Mouse (Mus musculus) CH12.LX (cell line): Measurements from ENCODE around the gene Adamts18. TPM values are rescaled to one million over a fixed set of nuclear protein-coding genes. Genes with fewer than 3 reads are reported as not detected.

Experiments used
- DNase-seq: peaks from one replicate; pipeline ENCODE4 v3.0.0-alpha.2; 2013; ENCODE audit errors: extremely low read depth
- H3K27ac ChIP-seq: 2 replicates; pipeline ENCODE4 v1.5.1; 2012; ENCODE audit warnings: low read depth, mild to moderate bottlenecking, control low read depth, moderate library complexity; ENCODE audit not compliant: insufficient read depth
- H3K27me3 ChIP-seq: replicated peaks from 2 replicates; pipeline ENCODE3; 2012; ENCODE audit warnings: inconsistent platforms
- H3K36me3 ChIP-seq, 2 experiments: replicated peaks in 1 of 2; 2 replicates each; pipeline versions ENCODE3 to v1.6.1; 2012; ENCODE audit warnings: inconsistent platforms in 1 of 2, low read length in 1 of 2, mild to moderate bottlenecking in 1 of 2, mixed read lengths in 1 of 2, moderate library complexity in 1 of 2; ENCODE audit not compliant: control insufficient read depth in 1 of 2, insufficient read depth in 1 of 2
- H3K4me1 ChIP-seq, 2 experiments: 2 replicates each; pipeline ENCODE4 v1.6.1; 2012; ENCODE audit warnings: inconsistent platforms in 1 of 2, moderate library complexity in 1 of 2; ENCODE audit not compliant: insufficient read depth in 2 of 2, control insufficient read depth in 1 of 2
- H3K4me2 ChIP-seq: 2 replicates; pipeline ENCODE4 v1.6.1; 2012; ENCODE audit warnings: low read depth, mild to moderate bottlenecking, control low read depth; ENCODE audit not compliant: poor library complexity, insufficient read depth, severe bottlenecking
- H3K4me3 ChIP-seq, 3 experiments: fragments of 150-350 bp in 1 of 3; sonication (generic) in 1 of 3; replicated peaks in 1 of 3; 2 replicates each; pipeline versions ENCODE3 to v1.5.1; 2011 to 2012; ENCODE audit warnings: low read depth in 2 of 3, low read length in 2 of 3, mild to moderate bottlenecking in 2 of 3, moderate library complexity in 2 of 3, control low read depth in 1 of 3, improper control_type of control experiment in 1 of 3, inconsistent platforms in 1 of 3, mixed read lengths in 1 of 3; ENCODE audit not compliant: poor library complexity in 1 of 3
- H3K79me2 ChIP-seq: replicated peaks from 2 replicates; pipeline ENCODE4 v1.6.1; 2012; ENCODE audit warnings: mild to moderate bottlenecking, moderate library complexity; ENCODE audit not compliant: control insufficient read depth, poor library complexity, insufficient read depth, severe bottlenecking; ENCODE audit errors: extremely low read depth
- H3K9ac ChIP-seq: 2 replicates; pipeline ENCODE4 v1.6.1; 2012; ENCODE audit warnings: low read depth, mild to moderate bottlenecking, control low read depth, moderate library complexity; ENCODE audit not compliant: insufficient read depth
- H3K9me3 ChIP-seq: replicated peaks from 2 replicates; pipeline ENCODE3; 2012; ENCODE audit warnings: low read length, inconsistent platforms, mixed read lengths
- BHLHE40 ChIP-seq: IDR thresholded peaks from 2 replicates; pipeline ENCODE4 v1.6.1; 2011; ENCODE audit warnings: mild to moderate bottlenecking, low read depth, low read length, improper control_type of control experiment
- CHD1 ChIP-seq: IDR thresholded peaks from 2 replicates; pipeline ENCODE4 v1.6.1; 2012; ENCODE audit warnings: low read depth, low read length, improper control_type of control experiment, inconsistent platforms
- CHD2 ChIP-seq: IDR thresholded peaks from 2 replicates; pipeline ENCODE4 v1.6.1; 2011; ENCODE audit warnings: low read length, improper control_type of control experiment
- CTCF ChIP-seq, 2 experiments: IDR thresholded peaks in 1 of 2; conservative IDR thresholded peaks in 1 of 2; 2 replicates each; pipeline ENCODE4 v1.5.1; 2011 to 2012; ENCODE audit warnings: low read depth in 2 of 2, low read length in 2 of 2, improper control_type of control experiment in 1 of 2, inconsistent platforms in 1 of 2, mild to moderate bottlenecking in 1 of 2, moderate library complexity in 1 of 2
- E2F4 ChIP-seq: IDR thresholded peaks from 2 replicates; pipeline ENCODE4 v1.6.1; 2011; ENCODE audit warnings: low read depth, low read length, improper control_type of control experiment; ENCODE audit not compliant: insufficient replicate concordance
- ELF1 ChIP-seq: IDR thresholded peaks from 2 replicates; pipeline ENCODE4 v1.6.1; 2014; ENCODE audit warnings: low read depth, mild to moderate bottlenecking, inconsistent platforms, low read length, improper control_type of control experiment
- EP300 ChIP-seq: IDR thresholded peaks from 2 replicates; pipeline ENCODE4 v1.6.1; 2011; ENCODE audit warnings: low read length, improper control_type of control experiment
- ETS1 ChIP-seq: conservative IDR thresholded peaks from 2 replicates; pipeline ENCODE4 v1.6.1; 2012; ENCODE audit warnings: low read depth, mild to moderate bottlenecking, inconsistent platforms, low read length, improper control_type of control experiment, moderate library complexity
- GABPA ChIP-seq: IDR thresholded peaks from 2 replicates; pipeline ENCODE4 v1.6.1; 2012; ENCODE audit warnings: low read depth, low read length, improper control_type of control experiment, inconsistent platforms; ENCODE audit not compliant: insufficient replicate concordance
- HCFC1 ChIP-seq: IDR thresholded peaks from 2 replicates; pipeline ENCODE4 v1.6.1; 2012; ENCODE audit warnings: low read depth, mild to moderate bottlenecking, inconsistent platforms, low read length, improper control_type of control experiment
- IRF4 ChIP-seq: IDR thresholded peaks from 2 replicates; pipeline ENCODE4 v1.6.1; 2014; ENCODE audit warnings: low read depth, mild to moderate bottlenecking, inconsistent platforms, low read length, improper control_type of control experiment
- JUN ChIP-seq: IDR thresholded peaks from 2 replicates; pipeline ENCODE4 v1.6.1; 2011; ENCODE audit warnings: low read depth, mild to moderate bottlenecking, low read length, improper control_type of control experiment, moderate library complexity; ENCODE audit not compliant: insufficient read depth
- JUND ChIP-seq: conservative IDR thresholded peaks from 2 replicates; pipeline ENCODE4 v1.6.1; 2011; ENCODE audit warnings: low read depth, low read length, improper control_type of control experiment
- KAT2A ChIP-seq: IDR thresholded peaks from 2 replicates; pipeline ENCODE4 v1.6.1; 2012; ENCODE audit warnings: low read length, improper control_type of control experiment, inconsistent platforms; ENCODE audit not compliant: insufficient replicate concordance
- MAFK ChIP-seq: IDR thresholded peaks from 2 replicates; pipeline ENCODE4 v1.6.1; 2011; ENCODE audit warnings: low read length, improper control_type of control experiment; ENCODE audit not compliant: insufficient replicate concordance
- MAX ChIP-seq: IDR thresholded peaks from 2 replicates; pipeline ENCODE4 v1.6.1; 2011; ENCODE audit warnings: low read length, improper control_type of control experiment
- MAZ ChIP-seq: IDR thresholded peaks from 2 replicates; pipeline ENCODE4 v1.6.1; 2012; ENCODE audit warnings: low read depth, mild to moderate bottlenecking, inconsistent platforms, low read length, improper control_type of control experiment, moderate library complexity
- MEF2A ChIP-seq: IDR thresholded peaks from 2 replicates; pipeline ENCODE4 v1.6.1; 2014; ENCODE audit warnings: low read depth, mild to moderate bottlenecking, inconsistent platforms, low read length, improper control_type of control experiment, borderline replicate concordance
- MXI1 ChIP-seq: IDR thresholded peaks from 2 replicates; pipeline ENCODE4 v1.6.1; 2011; ENCODE audit warnings: mild to moderate bottlenecking, low read depth, low read length, improper control_type of control experiment
- MYC ChIP-seq: IDR thresholded peaks from 2 replicates; pipeline ENCODE4 v1.6.1; 2011; ENCODE audit warnings: low read depth, mild to moderate bottlenecking, improper control_type of control experiment, low read length
- NELFE ChIP-seq: IDR thresholded peaks from 2 replicates; pipeline ENCODE4 v1.6.1; 2011; ENCODE audit warnings: low read depth, low read length, improper control_type of control experiment
- NRF1 ChIP-seq: IDR thresholded peaks from 2 replicates; pipeline ENCODE4 v1.6.1; 2014; ENCODE audit warnings: low read depth, mild to moderate bottlenecking, inconsistent platforms, low read length, improper control_type of control experiment, moderate library complexity
- PAX5 ChIP-seq: IDR thresholded peaks from 2 replicates; pipeline ENCODE4 v1.6.1; 2012; ENCODE audit warnings: low read length, inconsistent platforms, mixed read lengths
- POLR2A ChIP-seq: IDR thresholded peaks from 2 replicates; pipeline ENCODE4 v1.6.1; 2011; ENCODE audit warnings: low read depth, mild to moderate bottlenecking, improper control_type of control experiment, low read length
- POLR2AphosphoS2 ChIP-seq: IDR thresholded peaks from 2 replicates; pipeline ENCODE4 v1.6.1; 2011; ENCODE audit warnings: low read depth, low read length, improper control_type of control experiment
- RAD21 ChIP-seq: IDR thresholded peaks from 2 replicates; pipeline ENCODE4 v1.6.1; 2011; ENCODE audit warnings: low read depth, mild to moderate bottlenecking, low read length, improper control_type of control experiment, moderate library complexity
- RCOR1 ChIP-seq: conservative IDR thresholded peaks from 2 replicates; pipeline ENCODE4 v1.6.1; 2012; ENCODE audit warnings: low read depth, mild to moderate bottlenecking, inconsistent platforms, low read length, improper control_type of control experiment
- SIN3A ChIP-seq: IDR thresholded peaks from 2 replicates; pipeline ENCODE4 v1.6.1; 2012; ENCODE audit warnings: low read length, improper control_type of control experiment, inconsistent platforms
- SMC3 ChIP-seq: IDR thresholded peaks from 2 replicates; pipeline ENCODE4 v1.6.1; 2011; ENCODE audit warnings: low read depth, low read length, improper control_type of control experiment
- TBP ChIP-seq: conservative IDR thresholded peaks from 2 replicates; pipeline ENCODE4 v1.6.1; 2011; ENCODE audit warnings: low read depth, low read length, improper control_type of control experiment
- TCF12 ChIP-seq: IDR thresholded peaks from 2 replicates; pipeline ENCODE4 v1.6.1; 2014; ENCODE audit warnings: low read depth, mild to moderate bottlenecking, inconsistent platforms, low read length, improper control_type of control experiment
- UBTF ChIP-seq: IDR thresholded peaks from 2 replicates; pipeline ENCODE4 v1.6.1; 2012; ENCODE audit warnings: low read depth, mild to moderate bottlenecking, inconsistent platforms, low read length, improper control_type of control experiment, moderate library complexity
- USF1 ChIP-seq: IDR thresholded peaks from 2 replicates; pipeline ENCODE4 v1.6.1; 2014; ENCODE audit warnings: low read depth, mild to moderate bottlenecking, inconsistent platforms, low read length, improper control_type of control experiment
- USF2 ChIP-seq: conservative IDR thresholded peaks from 2 replicates; pipeline ENCODE4 v1.6.1; 2011; ENCODE audit warnings: low read depth, low read length, improper control_type of control experiment
- ZC3H11A ChIP-seq: IDR thresholded peaks from 2 replicates; pipeline ENCODE4 v1.6.1; 2012; ENCODE audit warnings: low read depth, mild to moderate bottlenecking, inconsistent platforms, low read length, improper control_type of control experiment
- ZKSCAN1 ChIP-seq: IDR thresholded peaks from 2 replicates; pipeline ENCODE4 v1.6.1; 2012; ENCODE audit warnings: low read depth, inconsistent platforms, low read length, improper control_type of control experiment, borderline replicate concordance
- ZMIZ1 ChIP-seq: IDR thresholded peaks from 2 replicates; pipeline ENCODE4 v1.6.1; 2012; ENCODE audit warnings: low read depth, mild to moderate bottlenecking, inconsistent platforms, low read length, improper control_type of control experiment
- ZNF384 ChIP-seq: IDR thresholded peaks from 2 replicates; pipeline ENCODE4 v1.6.1; 2012; ENCODE audit warnings: low read depth, low read length, improper control_type of control experiment, inconsistent platforms
- dilution Hi-C: fragments of 300-500 bp; cut with MboI; formaldehyde crosslinking; loops from 2 replicates; pipeline ENCODE4 v1.14.3; 2020; ENCODE audit warnings: low sequenced_read_pairs; ENCODE audit not compliant: extremely low pct_unique_long_range_greater_than_20kb, extremely low pct_ligation_motif_present
- in situ Hi-C: fragments of 300-500 bp; cut with MboI; formaldehyde crosslinking; loops from 3 replicates; pipeline ENCODE4 v1.14.3; 2019; ENCODE audit warnings: low sequenced_read_pairs, low pct_ligation_motif_present, low pct_unique_long_range_greater_than_20kb, mixed read lengths
- polyA plus RNA-seq: library from polyadenylated mRNA; unstranded; fragments of >175 nt; gene quantifications from 2 replicates; pipeline ENCODE4 v1.2.1, GENCODE M21; 2012; ENCODE audit warnings: low read depth; ENCODE audit not compliant: insufficient read length
- total RNA-seq, 2 experiments: library from RNA; depleted of rRNA; stranded (reverse); fragments of 300-350 nt in 1 of 2; fragments of >200 nt in 1 of 2; gene quantifications; 2 replicates each; pipeline ENCODE4 v1.2.3; 2012 to 2014

Gene Adamts18
- total and polyA plus RNA-seq, 3 experiments: not detected

GRCm38 (mm10) chr8:113660128-113660527, 188.4 kb downstream of the Adamts18 start:
- Histone ChIP-seq H3K79me2 (no peaks in the 10 kb centered on the region), H3K4me2 (no peak overlapping the region), H3K36me3 (peaks cover 0 to 2% of the 10 kb centered on the region in 2 experiments), H3K4me1 (peaks cover 8 to 34% of the 10 kb centered on the region in 2 experiments), H3K27me3 (no peaks in the 10 kb centered on the region), H3K27ac (no peak overlapping the region), H3K4me3 (no peak overlapping the region), H3K9me3 (no peaks in the 10 kb centered on the region), H3K9ac (no peak overlapping the region)
- in situ Hi-C loops: loop anchor here (10.0 to 25.0 kb wide), 2 partner anchors 325 to 777 kb away; partner anchors contain the start of gene Wwox
- dilution Hi-C loops: no loop called here
- TF ChIP-seq MYC (no peak; the same call in 1 of the 2 replicates), MAZ (no peak), POLR2A (no peak), ZC3H11A (peak; percentile 54), USF2 (no peak), TCF12 (no peak), ZNF384 (no peak), POLR2AphosphoS2 (no peak), E2F4 (no peak), JUND (no peak), JUN (no peak), ZKSCAN1 (no peak), RCOR1 (no peak), ELF1 (0 out of 2 replicates have a peak, but pooled peaks have one; percentile 19), RAD21 (peak; percentile 89), SMC3 (peak; percentile 93), BHLHE40 (no peak), CHD1 (no peak), TBP (no peak), UBTF (no peak), PAX5 (no peak), ETS1 (no peak), ZMIZ1 (no peak), EP300 (no peak), MAFK (no peak), KAT2A (no peak), CTCF (conservative IDR thresholded peaks at IDR 0.05 in 1 of 2, IDR thresholded peaks at IDR 0.05 in 1 of 2; ENCODE audit: low read depth in 2 of 2, low read length in 2 of 2) (peak in 1 of 2 experiments; percentile 85; a peak in 2 of 4 replicates), GABPA (no peak), MAX (no peak), MXI1 (no peak), CHD2 (peak; percentile 60; the same call in 1 of the 2 replicates), IRF4 (peak; percentile 23; the same call in 1 of the 2 replicates), USF1 (no peak), NRF1 (no peak), SIN3A (peak; percentile 43; the same call in 1 of the 2 replicates), HCFC1 (peak; percentile 33; the same call in 1 of the 2 replicates), NELFE (no peak), MEF2A (no peak)
- peak; percentile 80 for DNase-seq
